Mouse (Mus musculus) bone marrow, adult 2 months (tissue): ENCODE results near the gene Gpx4. TPM values are rescaled to one million over a fixed set of nuclear protein-coding genes. Genes with fewer than 3 reads are reported as not detected.
"Not testable (repeated sequence)": the region's sequence is repeated elsewhere in the genome, so short reads cannot be mapped to it uniquely, and the experiment has no call there.

Source experiments
- H3K27ac ChIP-seq: fragments of 200-500 bp; 2 replicates; pipeline ENCODE4 v1.5.1; 2012; ENCODE audit warnings: low read depth, mild to moderate bottlenecking, control low read depth, inconsistent platforms, low read length; ENCODE audit not compliant: control insufficient read depth, poor library complexity, insufficient read depth
- H3K4me1 ChIP-seq: fragments of 200-500 bp; 2 replicates; pipeline ENCODE4 v1.6.1; 2011; ENCODE audit warnings: low read length; ENCODE audit not compliant: control insufficient read depth, insufficient read depth
- H3K4me3 ChIP-seq: fragments of 200-500 bp; replicated peaks from 2 replicates; pipeline ENCODE3; 2011; ENCODE audit warnings: mild to moderate bottlenecking, low read depth, low read length, control low read depth; ENCODE audit not compliant: control insufficient read depth
- CTCF ChIP-seq: fragments of 200-500 bp; IDR thresholded peaks from 2 replicates; pipeline ENCODE4 v1.5.1; 2011; ENCODE audit warnings: low read length, control low read depth; ENCODE audit not compliant: control insufficient read depth, insufficient read depth
- POLR2A ChIP-seq: fragments of 200-500 bp; IDR thresholded peaks from 2 replicates; pipeline ENCODE4 v1.6.1; 2011; ENCODE audit warnings: low read depth, mild to moderate bottlenecking, control low read depth, low read length, borderline replicate concordance; ENCODE audit not compliant: control insufficient read depth
- WGBS: fragments of 180-500 bp; shearing (Covaris S2); methylation state at CpG from one replicate; pipeline ENCODE4 v1.1.7; 2018; 5-methylcytosine and 5-hydroxymethylcytosine counted together
- polyA plus RNA-seq: library from polyadenylated mRNA; stranded (reverse); fragments of >200 nt; gene quantifications from 2 replicates; pipeline ENCODE4 v1.2.4, GENCODE M21; 2011; ENCODE audit warnings: low replicate concordance; ENCODE audit not compliant: missing spikeins, insufficient read depth, insufficient read length

Gpx4 gene
- polyA plus RNA-seq, 1 experiment = 2,392 TPM

DNA sequence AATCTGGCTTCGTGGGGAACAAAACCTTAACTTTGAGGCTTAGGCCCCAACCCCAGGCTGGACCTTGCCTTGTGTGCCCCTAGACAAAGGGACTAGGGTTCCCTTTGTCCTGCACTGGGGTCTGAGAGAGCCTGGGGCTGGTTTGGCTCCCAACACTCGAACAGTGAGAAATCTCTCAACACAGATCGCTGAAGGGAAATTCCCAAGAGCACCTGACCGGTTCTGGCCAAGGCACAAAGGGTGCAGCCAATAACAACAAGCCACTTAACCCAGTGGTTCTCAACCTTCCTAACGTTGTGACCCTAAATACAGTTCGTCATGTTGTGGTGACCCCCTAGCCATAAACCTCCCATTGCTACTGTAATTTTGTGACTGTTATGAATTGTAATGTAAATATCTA is 3.3 kb downstream of the Gpx4 start:
- TF ChIP-seq CTCF (no peak), POLR2A (no peak)
- Histone ChIP-seq H3K27ac (no peak overlapping the region), H3K4me3 (no peak overlapping the region), H3K4me1 (peaks cover 5% of the 10 kb centered on the region; the same call in 1 of the 2 replicates)
- WGBS = 50% methylated on average over 6 of the region's 6 CpGs

DNA sequence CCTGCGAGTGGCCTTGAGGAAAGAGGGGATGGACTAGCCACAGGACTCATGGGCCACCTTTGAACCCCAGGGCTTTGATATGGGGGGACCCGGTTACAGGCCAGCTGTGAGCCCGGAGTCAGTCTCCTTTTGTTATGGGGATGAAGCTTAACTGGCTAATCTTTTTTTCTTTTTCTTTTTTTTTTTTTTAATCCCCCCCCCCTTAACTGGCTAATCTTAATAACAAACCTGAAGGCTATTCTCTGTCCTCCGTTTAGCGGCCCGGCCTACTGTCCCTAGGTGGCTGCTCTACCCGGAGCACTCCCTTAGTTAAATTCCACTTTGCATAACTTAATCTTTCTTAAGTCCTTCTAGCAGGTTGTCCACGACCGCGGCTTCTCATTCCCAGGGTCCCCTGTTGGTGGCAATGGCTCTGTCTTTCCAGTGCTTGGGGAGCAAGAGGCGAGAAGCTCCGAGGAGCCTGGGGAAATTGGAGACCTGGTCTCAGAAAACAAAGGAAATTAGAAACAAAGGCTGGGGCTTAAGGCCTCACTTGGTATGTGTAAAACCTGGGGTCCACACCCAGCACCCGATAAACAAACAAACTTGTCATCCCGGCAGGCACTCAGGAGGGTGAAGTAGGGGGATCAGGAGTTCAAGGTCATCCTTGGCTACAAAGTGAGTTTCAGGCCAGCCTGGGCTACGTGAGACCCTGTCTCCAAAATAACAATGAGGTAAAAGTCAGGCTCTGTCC is 4.1 kb downstream of the Gpx4 start:
- Histone ChIP-seq H3K4me3 (no peak overlapping the region), H3K4me1 (peaks cover 6% of the 10 kb centered on the region; the same call in 1 of the 2 replicates), H3K27ac (peak overlapping the region; percentile 91)
- WGBS = 54% methylated on average over 15 of the region's 15 CpGs
- TF ChIP-seq CTCF (no peak), POLR2A (no peak)

DNA sequence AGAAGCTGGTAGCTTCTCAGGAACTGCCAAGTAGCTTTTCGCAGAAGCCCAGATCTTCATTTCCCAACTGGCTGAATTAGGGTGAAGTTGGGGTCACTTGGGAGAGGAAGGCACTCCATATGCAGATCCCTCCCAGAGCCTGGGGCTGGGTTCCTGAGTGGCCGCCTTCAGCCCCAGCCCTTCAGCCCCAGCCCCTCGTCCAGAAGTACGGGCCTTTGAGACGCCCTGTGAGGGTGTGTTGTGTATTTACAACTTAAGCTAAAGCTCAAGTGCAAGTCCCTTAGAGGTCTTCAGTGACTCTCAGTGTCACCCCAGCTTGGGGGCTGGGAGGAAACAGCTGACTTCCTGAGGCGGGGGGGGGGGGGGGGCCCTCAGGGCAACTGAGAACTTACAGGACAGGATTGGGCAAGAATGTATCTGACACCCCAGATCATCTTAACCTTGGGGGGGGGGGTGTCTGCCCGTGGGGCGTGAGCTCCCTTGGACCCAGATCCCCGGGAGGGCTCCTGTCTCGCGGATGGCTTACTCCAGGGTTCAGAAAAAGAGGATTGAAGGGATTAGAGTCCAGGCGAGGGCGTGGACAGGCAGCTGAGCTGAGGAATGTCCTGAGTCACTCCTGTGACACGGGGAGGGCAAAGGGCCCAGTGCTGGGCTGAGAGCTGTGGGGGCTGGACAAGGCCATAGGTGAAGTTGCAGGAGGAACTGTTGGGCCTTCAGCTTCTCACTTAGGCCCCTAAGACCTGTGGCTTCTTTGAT is 4.8 kb downstream of the Gpx4 start:
- peak overlapping the region; percentile 91 for H3K27ac ChIP-seq
- H3K4me3 ChIP-seq = no peak overlapping the region
- WGBS = 11% methylated on average over 14 of the region's 14 CpGs
- H3K4me1 ChIP-seq = peaks cover 6% of the 10 kb centered on the region; the same call in 1 of the 2 replicates
- no peak for TF ChIP-seq CTCF
- peak; percentile 39; the same call in 1 of the 2 replicates for TF ChIP-seq POLR2A

- H3K4me1 ChIP-seq = peaks cover 6% of the 10 kb centered on the region; the same call in 1 of the 2 replicates
These were observed 5.4 kb downstream of the Gpx4 start for GRCm38 (mm10) chr10:80052374-80052764.

DNA sequence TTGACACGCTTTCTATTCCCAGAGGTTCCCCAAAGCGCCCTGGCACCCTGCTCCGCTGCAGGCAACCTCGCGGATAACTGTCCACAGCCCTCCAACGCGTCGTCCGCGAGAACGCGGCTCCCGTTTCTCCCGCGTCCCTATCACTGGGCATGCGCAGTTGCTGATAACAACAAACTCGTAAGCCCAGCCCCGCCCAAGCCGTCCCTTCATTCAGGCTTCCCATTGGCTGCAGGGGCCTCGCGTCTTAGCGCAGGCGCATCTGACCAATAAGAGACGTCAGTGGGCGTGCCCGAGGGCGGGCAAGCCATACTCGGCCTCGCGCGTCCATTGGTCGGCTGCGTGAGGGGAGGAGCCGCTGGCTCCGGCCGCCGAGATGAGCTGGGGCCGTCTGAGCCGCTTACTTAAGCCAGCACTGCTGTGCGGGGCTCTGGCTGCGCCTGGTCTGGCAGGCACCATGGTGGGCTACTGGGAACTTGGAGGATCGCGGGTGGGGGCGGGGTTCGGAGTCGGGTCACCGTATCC is 6.4 kb downstream of the Gpx4 start:
- no peak for TF ChIP-seq CTCF
- TF ChIP-seq POLR2A = peak; percentile 92
- WGBS = under 1% methylated on average over 47 of the region's 47 CpGs
- Histone ChIP-seq H3K4me3 (peak overlapping the region; percentile 84), H3K27ac (peak overlapping the region; percentile 97), H3K4me1 (peaks cover 6% of the 10 kb centered on the region; the same call in 1 of the 2 replicates)

More at GRCm38 (mm10) chr10:80052374-80052764, 5.4 kb downstream of the Gpx4 start:
- no peak overlapping the region for H3K4me3 ChIP-seq
- peak overlapping the region; percentile 91 for H3K27ac ChIP-seq
- 73% methylated on average over 5 of the region's 5 CpGs for WGBS
- TF ChIP-seq POLR2A = no peak
- TF ChIP-seq CTCF = no peak

GRCm38 (mm10) chr10:80053831-80054815 is 7.2 kb downstream of the Gpx4 start:
- TF ChIP-seq POLR2A = peak; percentile 24; the same call in 1 of the 2 replicates
- TF ChIP-seq CTCF = peak; percentile 35; the same call in 1 of the 2 replicates
- Histone ChIP-seq H3K4me1 (peaks cover 6% of the 10 kb centered on the region; the same call in 1 of the 2 replicates), H3K4me3 (peak overlapping the region; percentile 84), H3K27ac (peak overlapping the region; percentile 97)
- under 1% methylated on average over 77 of the region's 77 CpGs for WGBS

DNA sequence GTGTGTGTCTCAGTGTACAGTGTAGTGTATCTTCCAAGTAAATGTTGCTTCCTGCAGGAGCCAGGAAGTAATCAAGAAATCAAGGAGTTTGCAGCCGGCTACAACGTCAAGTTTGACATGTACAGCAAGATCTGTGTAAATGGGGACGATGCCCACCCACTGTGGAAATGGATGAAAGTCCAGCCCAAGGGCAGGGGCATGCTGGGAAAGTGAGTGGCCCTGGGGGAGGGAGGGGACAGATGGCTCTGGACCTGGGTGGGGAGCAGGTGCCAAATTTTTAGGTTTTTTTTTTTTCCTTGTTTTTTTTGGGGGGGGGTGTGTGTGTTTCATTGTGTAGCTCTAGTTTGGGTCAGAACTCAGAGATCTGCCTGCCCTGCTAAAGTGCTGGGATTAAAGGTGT is 7.9 kb downstream of the Gpx4 start:
- not testable (repeated sequence) for H3K4me1 ChIP-seq, H3K27ac ChIP-seq
- WGBS = 6% methylated on average over 3 of the region's 3 CpGs
- H3K4me3 ChIP-seq = peak overlapping the region; percentile 84
